Mouse (Mus musculus) embryonic facial prominence, embryonic 15.5 days (tissue): ENCODE data around the gene Nav3. TPM values are rescaled to one million over a fixed set of nuclear protein-coding genes. Genes with fewer than 3 reads are reported as not detected.

Experiments used
- ATAC-seq: fragments of 200-750 bp; cut with Nextera tagmentation; 2 replicates; pipeline ENCODE4 v1.8.0; 2017; ENCODE audit warnings: low read depth, moderate TSS enrichment; ENCODE audit not compliant: insufficient number of reproducible peaks, low FRiP score, low TSS enrichment
- H3K27ac ChIP-seq: fragments of 300-500 bp; sonication (generic); replicated peaks from 2 replicates; pipeline ENCODE4 v1.5.1; 2015; ENCODE audit warnings: mild to moderate bottlenecking, inconsistent platforms
- H3K27me3 ChIP-seq: fragments of 300-500 bp; sonication (generic); 2 replicates; pipeline ENCODE4 v1.6.1; 2015; ENCODE audit warnings: inconsistent platforms
- H3K36me3 ChIP-seq: fragments of 300-500 bp; sonication (generic); 2 replicates; pipeline ENCODE4 v1.6.1; 2015; ENCODE audit warnings: mild to moderate bottlenecking, inconsistent platforms
- H3K4me1 ChIP-seq: fragments of 300-500 bp; sonication (generic); 2 replicates; pipeline ENCODE4 v1.6.1; 2015; ENCODE audit warnings: inconsistent platforms
- H3K4me2 ChIP-seq: fragments of 300-500 bp; sonication (generic); replicated peaks from 2 replicates; pipeline ENCODE4 v1.6.1; 2015; ENCODE audit warnings: mild to moderate bottlenecking, inconsistent platforms
- H3K4me3 ChIP-seq: fragments of 300-500 bp; sonication (generic); replicated peaks from 2 replicates; pipeline ENCODE4 v1.5.1; 2015; ENCODE audit warnings: mild to moderate bottlenecking, inconsistent platforms
- H3K9ac ChIP-seq: fragments of 300-500 bp; sonication (generic); 2 replicates; pipeline ENCODE4 v1.6.1; 2015; ENCODE audit warnings: inconsistent platforms
- H3K9me3 ChIP-seq: fragments of 300-500 bp; sonication (generic); replicated peaks from 2 replicates; pipeline ENCODE4 v1.6.1; 2016; ENCODE audit warnings: inconsistent platforms
- WGBS: fragments of 180-500 bp; shearing (Covaris S2); methylation state at CpG from one replicate; pipeline ENCODE4 v1.1.7; 2015; 5-methylcytosine and 5-hydroxymethylcytosine counted together
- polyA plus RNA-seq: library from polyadenylated mRNA; unstranded; fragments of >200 nt; fragmentation: Nextera tagmentation; extraction: Ambion mirVana; gene quantifications from 2 replicates; pipeline ENCODE4 v1.2.1, GENCODE M21; 2015

Gene Nav3
- polyA plus RNA-seq, 1 experiment from 2014 or later, result 5.6 TPM

DNA sequence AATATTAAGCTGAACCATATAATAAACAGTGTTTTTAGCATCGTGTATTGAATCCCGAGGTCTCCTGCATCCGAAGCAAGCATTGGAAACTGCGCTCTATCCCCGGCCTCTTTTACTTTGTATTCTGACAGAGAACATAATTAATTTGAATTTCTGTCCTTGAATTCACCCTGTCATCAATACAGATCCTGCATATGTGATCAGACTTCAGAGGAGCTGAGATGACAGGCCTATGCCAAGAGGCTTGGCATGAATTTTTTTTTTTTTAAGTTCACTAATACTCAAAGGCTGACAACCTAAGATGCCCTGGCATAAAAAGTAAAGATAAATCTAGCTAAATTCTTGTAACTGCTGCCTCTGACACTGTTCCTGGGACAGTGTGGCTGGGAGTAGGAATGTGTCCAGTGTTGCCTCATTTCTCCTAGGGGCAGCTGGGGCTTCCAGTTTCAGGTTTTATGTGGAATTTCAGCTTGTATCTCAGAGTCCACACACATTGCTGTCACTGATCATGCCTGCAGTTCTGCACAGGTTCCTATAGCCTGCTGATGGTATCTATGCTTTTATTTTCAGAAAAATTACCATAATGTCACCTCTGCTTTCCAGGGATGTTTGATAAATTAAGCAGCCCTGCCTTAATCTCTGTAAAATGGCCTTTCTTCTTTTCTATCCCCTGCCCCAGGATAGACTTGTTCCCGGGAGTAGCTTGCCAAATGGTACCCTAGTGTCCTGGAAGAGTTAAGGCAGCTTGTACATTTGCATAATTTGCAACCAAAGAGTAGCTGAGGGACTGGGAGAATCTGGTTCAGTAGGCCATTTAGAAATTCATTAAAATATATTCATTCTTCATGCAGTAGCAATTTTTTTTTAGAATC, 301.8 kb downstream of the Nav3 start:
- no peak for ATAC-seq
- Histone ChIP-seq H3K9me3 (no peaks in the 10 kb centered on the region), H3K36me3 (no peaks in the 10 kb centered on the region), H3K4me2 (no peak overlapping the region), H3K9ac (no peak overlapping the region), H3K27ac (no peak overlapping the region), H3K4me3 (no peak overlapping the region), H3K27me3 (no peaks in the 10 kb centered on the region), H3K4me1 (no peaks in the 10 kb centered on the region)
- 77% methylated on average over 6 of the region's 6 CpGs for WGBS

DNA sequence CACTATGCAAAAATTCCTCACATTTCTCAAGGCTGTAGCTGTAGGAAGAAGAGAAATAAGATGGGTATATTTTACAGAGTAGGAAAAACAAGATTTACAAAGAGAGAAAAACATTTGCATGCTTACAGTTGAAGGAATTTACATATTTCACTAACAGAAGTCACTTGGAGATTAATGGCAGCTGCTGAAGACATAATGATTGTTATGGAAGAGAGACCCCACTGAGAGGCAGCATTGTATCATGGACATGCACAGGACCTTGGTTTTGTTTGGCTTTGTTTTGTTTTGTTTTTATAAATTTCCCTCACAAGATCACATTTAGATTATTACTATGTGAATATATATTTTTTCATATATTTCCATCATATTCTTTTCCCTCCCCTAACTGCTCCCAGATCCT, 335.4 kb downstream of the Nav3 start:
- H3K4me3 ChIP-seq, result no peak overlapping the region
- H3K9me3 ChIP-seq, result no peaks in the 10 kb centered on the region
- no peaks in the 10 kb centered on the region for H3K4me1 ChIP-seq
- no peaks in the 10 kb centered on the region for H3K36me3 ChIP-seq
- no peaks in the 10 kb centered on the region for H3K27me3 ChIP-seq
- H3K27ac ChIP-seq, result no peak overlapping the region
- no peak for ATAC-seq
- H3K4me2 ChIP-seq, result no peak overlapping the region
- no peak overlapping the region for H3K9ac ChIP-seq

DNA sequence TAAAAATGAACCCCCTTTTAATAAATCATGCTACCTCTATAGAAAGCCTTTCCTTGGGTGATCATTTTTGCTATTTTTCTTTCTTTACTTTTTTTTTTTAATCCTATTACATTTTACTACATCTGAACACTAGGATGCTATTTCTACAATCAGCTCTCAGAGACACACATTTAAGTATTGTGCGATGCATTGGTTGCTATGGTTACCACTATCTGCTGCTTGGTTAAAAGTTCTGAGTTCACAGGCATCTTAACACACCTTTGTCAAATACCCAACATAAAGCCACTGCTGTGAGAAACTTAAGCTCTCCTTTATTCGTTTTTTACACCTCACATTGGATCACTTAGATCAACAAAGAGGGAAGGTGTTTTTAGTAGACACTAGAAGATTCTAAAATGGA, 338.7 kb downstream of the Nav3 start:
- ATAC-seq, result no peak

DNA sequence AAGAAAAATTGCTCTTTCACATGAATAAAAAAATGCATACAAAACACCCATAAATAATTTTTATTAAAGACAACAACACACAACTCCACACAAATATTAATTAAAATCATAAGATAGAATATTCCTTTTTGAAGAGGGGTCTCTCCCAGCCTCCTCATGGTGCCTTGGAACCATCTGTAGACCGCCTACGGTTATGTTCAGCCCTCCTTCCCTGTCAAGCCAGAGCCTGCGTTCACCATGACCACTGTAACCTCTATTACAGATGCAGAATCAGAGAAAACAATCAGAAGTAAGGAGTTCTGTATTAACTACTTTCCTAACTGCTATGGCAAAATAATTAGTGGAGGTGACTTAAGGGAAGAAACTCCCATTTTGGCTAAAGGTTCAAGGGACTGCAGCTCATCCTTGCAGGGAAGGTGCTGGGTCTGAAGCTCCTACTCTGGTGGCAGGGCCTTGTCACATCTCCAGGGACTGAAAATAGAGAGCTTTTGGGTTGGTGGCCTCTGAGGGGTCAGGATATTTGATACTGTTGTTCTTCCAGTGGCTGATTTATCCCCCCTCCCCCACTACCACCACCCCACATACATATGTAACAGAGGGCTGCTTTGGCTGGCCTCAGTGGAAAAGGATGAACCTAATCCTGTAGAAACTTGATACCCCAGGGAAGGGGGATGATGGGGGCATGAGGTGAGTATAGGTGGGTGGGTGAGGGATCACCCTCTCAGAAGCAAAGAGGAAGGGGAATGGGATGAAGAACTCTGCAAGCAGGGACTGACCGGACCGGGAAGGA, 343.1 kb downstream of the Nav3 start:
- Histone ChIP-seq H3K9me3 (no peaks in the 10 kb centered on the region), H3K36me3 (no peaks in the 10 kb centered on the region), H3K27me3 (no peaks in the 10 kb centered on the region), H3K4me3 (no peak overlapping the region), H3K4me1 (no peaks in the 10 kb centered on the region), H3K27ac (no peak overlapping the region), H3K4me2 (no peak overlapping the region), H3K9ac (no peak overlapping the region)
- ATAC-seq, result no peak
- 60% methylated on average over 5 of the region's 5 CpGs for WGBS

More for the DNA sequence above, 338.7 kb downstream of the Nav3 start:
- Histone ChIP-seq H3K4me1 (no peaks in the 10 kb centered on the region), H3K4me3 (no peak overlapping the region), H3K36me3 (no peaks in the 10 kb centered on the region), H3K9me3 (no peaks in the 10 kb centered on the region), H3K27me3 (no peaks in the 10 kb centered on the region), H3K27ac (no peak overlapping the region), H3K9ac (no peak overlapping the region), H3K4me2 (no peak overlapping the region)
- WGBS, result 67% methylated on average over 2 of the region's 2 CpGs

DNA sequence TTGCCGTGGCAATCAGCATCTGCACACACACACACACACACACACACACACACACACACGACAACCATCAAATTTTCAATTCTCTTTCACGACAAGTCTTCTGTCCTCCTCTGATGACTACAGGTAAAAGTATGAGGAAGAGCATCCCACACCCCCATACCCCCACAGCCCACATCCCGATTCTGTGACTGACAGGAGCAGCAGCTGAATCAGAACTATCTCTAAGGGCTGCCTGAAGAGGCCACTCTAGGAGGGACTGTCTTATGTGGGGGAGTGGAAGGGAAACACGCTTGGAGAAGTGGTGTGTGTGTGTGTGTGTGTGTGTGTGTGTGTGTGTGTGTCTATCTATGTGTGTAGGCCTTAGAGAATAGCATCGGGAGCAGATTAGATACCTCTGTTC, 352.7 kb downstream of the Nav3 start:
- H3K4me1 ChIP-seq, result no peaks in the 10 kb centered on the region
- H3K4me3 ChIP-seq, result no peak overlapping the region
- no peak overlapping the region for H3K4me2 ChIP-seq
- H3K9ac ChIP-seq, result no peak overlapping the region
- H3K9me3 ChIP-seq, result no peaks in the 10 kb centered on the region
- ATAC-seq, result no peak
- H3K27me3 ChIP-seq, result no peaks in the 10 kb centered on the region
- WGBS, result 69% methylated on average over 6 of the region's 6 CpGs
- H3K36me3 ChIP-seq, result no peaks in the 10 kb centered on the region
- no peak overlapping the region for H3K27ac ChIP-seq

DNA sequence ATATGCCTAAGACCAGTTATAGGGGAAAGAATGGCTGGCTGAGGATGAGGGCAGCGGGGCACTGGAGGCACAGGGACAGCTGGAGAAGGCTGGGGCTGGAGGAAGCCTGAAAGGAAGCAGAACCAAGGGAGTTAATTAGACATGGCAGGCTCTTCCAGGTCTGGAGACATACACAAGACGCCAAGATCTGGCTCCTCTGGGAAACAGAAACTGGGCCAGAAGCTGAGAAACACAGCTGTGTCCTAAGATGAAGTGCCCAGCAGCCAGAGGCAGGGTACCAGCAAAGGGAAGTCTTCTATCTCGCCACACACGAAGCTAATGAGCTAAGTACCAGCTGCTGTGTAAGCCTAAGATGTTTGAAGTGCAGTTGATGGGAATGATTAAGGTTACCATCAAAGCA, 353.8 kb downstream of the Nav3 start:
- Histone ChIP-seq H3K4me1 (no peaks in the 10 kb centered on the region), H3K36me3 (no peaks in the 10 kb centered on the region), H3K4me3 (no peak overlapping the region), H3K4me2 (no peak overlapping the region), H3K9me3 (no peaks in the 10 kb centered on the region), H3K27me3 (no peaks in the 10 kb centered on the region), H3K9ac (no peak overlapping the region), H3K27ac (no peak overlapping the region)
- WGBS, result 33% methylated on average over 4 of the region's 4 CpGs
- ATAC-seq, result no peak

DNA sequence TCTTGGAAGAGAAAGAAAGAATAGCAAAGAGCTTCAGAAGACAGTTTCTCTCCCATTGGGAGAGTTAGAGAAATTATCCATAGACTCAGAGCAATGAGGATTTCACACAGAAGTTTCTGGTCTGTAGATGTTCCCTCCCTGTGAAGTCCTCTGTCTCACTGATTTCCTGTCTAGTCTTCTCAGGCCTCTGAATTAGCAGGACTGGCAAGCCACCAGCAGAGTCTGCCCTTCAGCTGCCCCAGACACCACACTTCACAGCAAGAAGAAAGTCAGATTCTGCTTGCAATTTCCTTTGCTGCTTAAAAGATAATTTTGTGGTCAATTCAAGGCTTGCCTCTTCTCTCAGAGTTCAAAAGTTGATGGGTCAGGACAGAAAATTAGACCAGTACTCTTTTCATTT, 361.6 kb downstream of the Nav3 start:
- Histone ChIP-seq H3K27ac (no peak overlapping the region), H3K27me3 (no peaks in the 10 kb centered on the region), H3K9ac (no peak overlapping the region), H3K9me3 (no peaks in the 10 kb centered on the region), H3K4me3 (no peak overlapping the region), H3K4me2 (no peak overlapping the region), H3K4me1 (no peaks in the 10 kb centered on the region), H3K36me3 (no peaks in the 10 kb centered on the region)
- ATAC-seq, result no peak

DNA sequence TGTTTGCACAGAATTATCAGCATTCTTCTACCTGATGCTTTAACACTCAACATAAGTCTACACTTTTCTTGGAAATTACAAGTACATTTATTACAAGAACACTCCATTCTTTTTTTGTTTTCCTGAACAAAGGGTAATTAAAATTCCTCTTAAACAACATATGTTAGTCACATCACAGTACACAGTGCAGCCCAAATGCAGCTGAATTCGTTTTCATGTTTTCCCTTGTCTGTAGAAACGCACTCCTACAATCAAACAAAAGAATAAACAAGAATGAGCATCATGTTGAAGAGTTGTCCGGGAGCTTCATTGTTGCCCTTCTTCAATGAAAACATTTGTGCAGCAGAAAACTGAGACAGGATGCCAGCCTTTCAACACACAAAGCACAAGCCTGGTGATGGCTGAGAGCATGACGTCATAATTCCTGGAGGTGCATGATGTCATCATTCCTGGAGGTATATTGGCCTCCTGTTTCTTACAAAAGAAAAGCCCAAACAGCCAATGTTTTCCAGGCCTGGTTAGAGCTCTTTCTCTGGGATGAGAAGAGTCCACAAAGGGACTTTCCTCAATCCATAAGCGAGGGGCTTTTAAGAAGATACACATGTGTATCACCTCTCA, 367.5 kb downstream of the Nav3 start:
- ATAC-seq, result no peak
- Histone ChIP-seq H3K27ac (no peak overlapping the region), H3K4me3 (no peak overlapping the region), H3K36me3 (no peaks in the 10 kb centered on the region), H3K27me3 (no peaks in the 10 kb centered on the region), H3K4me2 (no peak overlapping the region), H3K9me3 (no peaks in the 10 kb centered on the region), H3K4me1 (no peaks in the 10 kb centered on the region), H3K9ac (no peak overlapping the region)
- WGBS, result 57% methylated on average over 5 of the region's 5 CpGs

DNA sequence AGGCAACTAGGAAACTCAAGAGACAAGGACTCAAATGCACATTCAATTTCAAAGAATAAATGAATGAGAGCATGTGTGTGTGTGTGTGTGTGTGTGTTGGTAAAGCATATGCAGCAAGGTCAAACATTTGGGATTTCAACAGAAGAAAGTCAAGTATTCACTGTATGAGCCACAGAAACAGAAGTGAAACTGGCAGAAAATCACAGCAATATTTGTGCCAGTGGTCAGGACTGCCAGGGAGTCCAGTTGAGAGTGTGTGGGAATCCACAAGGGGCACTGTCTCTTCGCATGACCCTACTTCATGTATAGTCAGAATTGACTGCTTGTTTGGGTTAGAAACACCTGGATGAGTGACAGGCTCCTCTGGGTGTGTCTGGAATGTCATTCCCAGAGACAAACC, 370.1 kb downstream of the Nav3 start:
- no peaks in the 10 kb centered on the region for H3K27me3 ChIP-seq
- H3K27ac ChIP-seq, result no peak overlapping the region
- H3K4me1 ChIP-seq, result no peaks in the 10 kb centered on the region
- WGBS, result 74% methylated on average over 1 of the region's 1 CpGs
- H3K4me2 ChIP-seq, result no peak overlapping the region
- ATAC-seq, result no peak
- H3K4me3 ChIP-seq, result no peak overlapping the region
- no peaks in the 10 kb centered on the region for H3K36me3 ChIP-seq
- H3K9me3 ChIP-seq, result no peaks in the 10 kb centered on the region
- no peak overlapping the region for H3K9ac ChIP-seq

DNA sequence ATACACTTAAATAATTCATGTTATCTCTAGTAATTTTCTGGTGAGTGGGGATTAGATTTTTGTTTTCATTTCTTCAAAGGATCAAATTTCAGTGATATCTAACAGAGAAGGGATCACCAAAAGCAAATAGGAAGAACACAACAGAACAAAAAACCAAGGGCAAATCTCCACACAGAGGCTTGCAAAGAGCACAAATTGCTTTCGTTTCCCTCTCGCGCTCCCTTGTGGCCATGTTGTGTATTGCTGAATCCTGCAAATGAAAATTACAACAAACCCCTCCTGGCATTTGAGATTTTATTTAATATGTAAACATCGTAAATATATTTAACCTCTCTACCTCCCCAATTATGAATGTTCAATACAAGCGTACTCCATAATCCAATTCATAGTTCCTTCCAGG, 370.8 kb downstream of the Nav3 start:
- 9% methylated on average over 5 of the region's 5 CpGs for WGBS
- Histone ChIP-seq H3K27me3 (no peaks in the 10 kb centered on the region), H3K36me3 (no peaks in the 10 kb centered on the region), H3K4me2 (no peak overlapping the region), H3K27ac (no peak overlapping the region), H3K4me1 (no peaks in the 10 kb centered on the region), H3K9ac (no peak overlapping the region), H3K4me3 (no peak overlapping the region), H3K9me3 (no peaks in the 10 kb centered on the region)
- no peak for ATAC-seq

DNA sequence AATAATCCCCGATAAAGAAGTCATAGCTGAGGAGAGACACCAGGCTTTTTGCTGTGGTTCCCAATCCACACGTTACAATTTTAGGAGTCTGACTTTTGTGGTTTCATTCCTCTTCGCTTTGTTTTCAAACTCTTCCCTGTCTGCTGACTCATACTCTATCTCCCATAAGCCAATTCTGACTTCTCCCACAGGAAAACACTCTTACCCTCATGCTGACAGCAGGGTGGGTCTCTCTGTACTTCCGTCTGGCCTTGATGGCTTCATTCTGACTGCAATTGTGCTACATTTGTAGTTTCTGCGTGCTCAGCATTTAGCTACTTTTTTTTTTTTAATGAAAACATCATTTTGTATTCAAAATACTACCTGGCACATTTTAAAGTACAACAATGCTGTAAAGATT, 379.4 kb downstream of the Nav3 start:
- 59% methylated on average over 5 of the region's 5 CpGs for WGBS
- Histone ChIP-seq H3K4me3 (no peak overlapping the region), H3K9me3 (no peaks in the 10 kb centered on the region), H3K4me2 (no peak overlapping the region), H3K36me3 (no peaks in the 10 kb centered on the region), H3K4me1 (no peaks in the 10 kb centered on the region), H3K9ac (no peak overlapping the region), H3K27ac (no peak overlapping the region), H3K27me3 (no peaks in the 10 kb centered on the region)
- no peak for ATAC-seq
